Mouse (Mus musculus): ENCODE results near the gene Gzmn.

DNA sequence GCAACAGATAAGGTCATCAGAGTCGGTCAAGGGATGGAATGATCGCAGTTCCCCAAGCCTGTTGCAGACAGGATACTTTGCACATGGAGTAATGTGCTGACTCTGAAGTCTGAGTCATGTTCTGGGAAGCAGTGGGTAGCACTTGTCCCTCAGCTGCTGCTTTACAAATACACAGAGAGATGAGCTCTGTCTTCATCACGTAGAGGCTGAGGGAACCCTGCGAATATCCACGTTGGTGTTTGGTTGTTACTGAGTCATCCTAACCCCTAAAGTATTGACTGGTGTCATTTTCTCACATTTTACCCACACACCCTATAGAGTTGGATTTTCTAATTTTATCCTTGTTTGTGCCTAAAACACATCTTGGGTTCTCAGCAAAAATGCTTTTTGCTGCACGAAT, 6.4 kb downstream of the Gzmn start:
- TF ChIP-seq CTCF (IDR thresholded peaks at IDR 0.05; ENCODE audit: low read depth, low read length) (no peak), POLR2A (IDR thresholded peaks at IDR 0.05; ENCODE audit: extremely low read depth, insufficient read depth, low read length) (no peak)

Measured in liver, adult 2 months (tissue).